Mouse (Mus musculus) thymus, adult 2 months (tissue): Measurements from ENCODE around the gene Gm18596. TPM values are rescaled to one million over a fixed set of nuclear protein-coding genes. Genes with fewer than 3 reads are reported as not detected.

ENCODE experiments used
- DNase-seq: peaks from one replicate; pipeline ENCODE4 v3.0.0; 2021
- H3K27ac ChIP-seq: fragments of 200-500 bp; 2 replicates; pipeline ENCODE4 v1.5.1; 2012; ENCODE audit warnings: low read length, control low read depth; ENCODE audit not compliant: control insufficient read depth, insufficient read depth
- H3K27me3 ChIP-seq: fragments of 200-500 bp; 2 replicates; pipeline ENCODE4 v1.6.1; 2012; ENCODE audit warnings: mild to moderate bottlenecking, low read length, moderate library complexity, mixed read lengths; ENCODE audit not compliant: control insufficient read depth, insufficient read depth
- H3K36me3 ChIP-seq: fragments of 200-500 bp; 2 replicates; pipeline ENCODE4 v1.6.1; 2012; ENCODE audit warnings: mild to moderate bottlenecking, low read length, moderate library complexity; ENCODE audit not compliant: control insufficient read depth, insufficient read depth
- H3K4me1 ChIP-seq: fragments of 200-500 bp; replicated peaks from 2 replicates; pipeline ENCODE4 v1.6.1; 2012; ENCODE audit warnings: low read length; ENCODE audit not compliant: control insufficient read depth, insufficient read depth
- H3K4me3 ChIP-seq: fragments of 200-500 bp; 2 replicates; pipeline ENCODE4 v1.5.1; 2012; ENCODE audit warnings: mild to moderate bottlenecking, low read length, control low read depth, moderate library complexity; ENCODE audit not compliant: control insufficient read depth, insufficient read depth
- CTCF ChIP-seq: fragments of 200-500 bp; IDR thresholded peaks from 2 replicates; pipeline ENCODE4 v1.5.1; 2012; ENCODE audit warnings: mild to moderate bottlenecking, control low read depth, low read length, moderate library complexity, borderline replicate concordance; ENCODE audit not compliant: control insufficient read depth, poor library complexity, insufficient read depth; ENCODE audit errors: extremely low read depth
- POLR2A ChIP-seq: fragments of 200-500 bp; IDR thresholded peaks from 2 replicates; pipeline ENCODE4 v1.6.1; 2012; ENCODE audit warnings: mild to moderate bottlenecking, low read length, control low read depth, moderate library complexity; ENCODE audit not compliant: control insufficient read depth, poor library complexity, insufficient read depth; ENCODE audit errors: extremely low read depth
- WGBS: fragments of 180-500 bp; shearing (Covaris S2); methylation state at CpG from one replicate; pipeline ENCODE4 v1.1.7; 2018; 5-methylcytosine and 5-hydroxymethylcytosine counted together
- polyA plus RNA-seq: library from polyadenylated mRNA; depleted of rRNA; stranded (reverse); fragments of >200 nt; gene quantifications from 2 replicates; pipeline ENCODE4 v1.2.3, GENCODE M21; 2012; rRNA removed

Gm18596 gene
- polyA plus RNA-seq, 1 experiment: not detected

DNA sequence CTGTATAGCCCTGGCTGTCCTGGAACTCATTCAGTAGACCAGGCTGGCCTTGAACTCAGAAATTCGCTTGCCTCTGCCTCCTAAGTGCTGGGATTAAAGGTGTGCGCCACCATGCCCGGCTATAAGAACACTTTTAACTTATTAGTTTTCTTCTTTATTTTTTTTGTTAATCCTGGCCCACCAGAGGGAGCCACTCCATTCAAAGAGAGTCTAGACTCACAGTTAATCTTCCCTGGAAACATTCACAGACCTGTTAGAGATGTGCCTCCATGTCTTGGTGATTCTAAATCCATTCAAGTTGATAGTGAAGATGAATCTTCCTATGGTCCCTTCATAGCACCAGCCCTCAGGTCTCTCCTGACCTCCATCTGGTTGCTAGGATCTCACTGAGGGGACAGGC is 32.6 kb downstream of the Gm18596 start:
- WGBS: 85% methylated on average over 3 of the region's 3 CpGs
- no peak overlapping the region for H3K27ac ChIP-seq
- DNase-seq: no peak

GRCm38 (mm10) chr10:77706326-77706725 is 36.1 kb downstream of the Gm18596 start, which contains the start of gene Gm10272:
Gene Gm10272 (plus strand): TSS chr10:77706626.
- Histone ChIP-seq H3K36me3 (no peaks in the 10 kb centered on the region), H3K27ac (no peak within 1 kb of the TSS), H3K27me3 (no peaks in the 10 kb centered on the region), H3K4me3 (no peak within 1 kb of the TSS), H3K4me1 (no peaks in the 10 kb centered on the region)
- DNase-seq: no peak
- 100% methylated on average over 1 of the region's 1 CpGs for WGBS
- TF ChIP-seq CTCF (no peak), POLR2A (no peak)

More for the DNA sequence above, 32.6 kb downstream of the Gm18596 start:
- Histone ChIP-seq H3K36me3 (no peaks in the 10 kb centered on the region), H3K4me1 (no peaks in the 10 kb centered on the region), H3K27me3 (no peaks in the 10 kb centered on the region), H3K4me3 (no peak overlapping the region)
- TF ChIP-seq CTCF (no peak), POLR2A (no peak)

GRCm38 (mm10) chr10:77697133-77697532 is 45.3 kb downstream of the Gm18596 start, which contains the start of gene Gm9508:
Gene Gm9508 (minus strand): TSS chr10:77697233.
- Histone ChIP-seq H3K36me3 (no peaks in the 10 kb centered on the region), H3K27ac (no peak within 1 kb of the TSS), H3K4me1 (no peaks in the 10 kb centered on the region), H3K27me3 (no peaks in the 10 kb centered on the region), H3K4me3 (no peak within 1 kb of the TSS)
- no peak for DNase-seq
- WGBS: 49% methylated on average over 4 of the region's 4 CpGs
- TF ChIP-seq POLR2A (no peak), CTCF (no peak)

Other genes starting within 250 kb of the Gm18596 start
- 49.1 and 52.4 TPM in 2 replicates for gene Fam207a, start 226.9 kb downstream of the Gm18596 start, polyA plus RNA-seq
- 304 and 334 TPM in 2 replicates for gene Itgb2, start 212.4 kb downstream of the Gm18596 start, polyA plus RNA-seq
- 103 and 129 TPM in 2 replicates for gene Pttg1ip, start 160.9 kb downstream of the Gm18596 start, polyA plus RNA-seq
- gene Sumo3, start 136.5 kb downstream of the Gm18596 start, polyA plus RNA-seq: 236 and 248 TPM in 2 replicates
- not detected in 2 replicates for gene Gm49325, start 136.4 kb downstream of the Gm18596 start, polyA plus RNA-seq
- 52.0 and 52.6 TPM in 2 replicates for gene Ube2g2, start 120.4 kb downstream of the Gm18596 start, polyA plus RNA-seq
- 0.97 and 1.3 TPM in 2 replicates for gene Tspear, start 56.1 kb downstream of the Gm18596 start, polyA plus RNA-seq
- not detected in 2 replicates for gene Gm19402, start 51.9 kb downstream of the Gm18596 start, polyA plus RNA-seq
- not detected in 2 replicates for gene Gm9508, start 45.4 kb downstream of the Gm18596 start, polyA plus RNA-seq
- gene Gm10272, start 36.0 kb downstream of the Gm18596 start, polyA plus RNA-seq: not detected in 2 replicates
- not detected in 2 replicates for gene Gm10024, start 31.2 kb downstream of the Gm18596 start, polyA plus RNA-seq
- not detected in 2 replicates for gene Gm10142, start 26.8 kb downstream of the Gm18596 start, polyA plus RNA-seq
- 0.23 TPM in 1 of 2 replicates, not detected in the other for gene Krtap12-1, start 22.0 kb downstream of the Gm18596 start, polyA plus RNA-seq
- not detected in 2 replicates for gene Gm10100, start 16.2 kb downstream of the Gm18596 start, polyA plus RNA-seq
- gene Gm9736, start 8.7 kb upstream of the Gm18596 start, polyA plus RNA-seq: not detected in 2 replicates
- not detected in 2 replicates for gene Gm3233, start 17.0 kb upstream of the Gm18596 start, polyA plus RNA-seq
- gene Gm3238, start 28.7 kb upstream of the Gm18596 start, polyA plus RNA-seq: not detected in 2 replicates
- gene Gm7138, start 34.3 kb upstream of the Gm18596 start, polyA plus RNA-seq: not detected in 2 replicates
- not detected in 2 replicates for gene Gm3250, start 39.9 kb upstream of the Gm18596 start, polyA plus RNA-seq
- gene Gm7137, start 45.6 kb upstream of the Gm18596 start, polyA plus RNA-seq: not detected in 2 replicates
- not detected in 2 replicates for gene Gm9639, start 52.4 kb upstream of the Gm18596 start, polyA plus RNA-seq
- gene Gm19668, start 56.5 kb upstream of the Gm18596 start, polyA plus RNA-seq: not detected in 2 replicates
- gene Gm9507, start 69.2 kb upstream of the Gm18596 start, polyA plus RNA-seq: not detected in 2 replicates
- gene Gm2696, start 72.0 kb upstream of the Gm18596 start, polyA plus RNA-seq: not detected in 2 replicates
- gene Krtap10-4, start 84.5 kb upstream of the Gm18596 start, polyA plus RNA-seq: not detected in 2 replicates
- gene Krtap10-10, start 93.3 kb upstream of the Gm18596 start, polyA plus RNA-seq: 0.12 TPM in 1 of 2 replicates, not detected in the other
- gene Gm36176, start 104.2 kb upstream of the Gm18596 start, polyA plus RNA-seq: 0.36 TPM in 1 of 2 replicates, not detected in the other
- gene Gm10318, start 110.2 kb upstream of the Gm18596 start, polyA plus RNA-seq: not detected in 2 replicates
- 0.24 and 0.27 TPM in 2 replicates for gene Gm3285, start 119.3 kb upstream of the Gm18596 start, polyA plus RNA-seq
- gene Lrrc3, start 159.9 kb upstream of the Gm18596 start, polyA plus RNA-seq: 1.1 and 1.9 TPM in 2 replicates
- gene Trpm2, start 227.9 kb upstream of the Gm18596 start, polyA plus RNA-seq: 16.4 and 21.0 TPM in 2 replicates
- 39.0 and 49.5 TPM in 2 replicates for gene 1810043G02Rik, start 235.9 kb upstream of the Gm18596 start, polyA plus RNA-seq